Mouse (Mus musculus): Measurements from ENCODE around the gene Zfp423.
A peak's percentile ranks its signal among the peaks of the same experiment; 100 is the strongest.

Gene Zfp423

GRCm38 (mm10) chr8:87663349-87664216 lies 295.8 kb downstream of the Zfp423 start:
- DNase-seq (ENCODE audit: low spot score) = peak; percentile 91

DNA sequence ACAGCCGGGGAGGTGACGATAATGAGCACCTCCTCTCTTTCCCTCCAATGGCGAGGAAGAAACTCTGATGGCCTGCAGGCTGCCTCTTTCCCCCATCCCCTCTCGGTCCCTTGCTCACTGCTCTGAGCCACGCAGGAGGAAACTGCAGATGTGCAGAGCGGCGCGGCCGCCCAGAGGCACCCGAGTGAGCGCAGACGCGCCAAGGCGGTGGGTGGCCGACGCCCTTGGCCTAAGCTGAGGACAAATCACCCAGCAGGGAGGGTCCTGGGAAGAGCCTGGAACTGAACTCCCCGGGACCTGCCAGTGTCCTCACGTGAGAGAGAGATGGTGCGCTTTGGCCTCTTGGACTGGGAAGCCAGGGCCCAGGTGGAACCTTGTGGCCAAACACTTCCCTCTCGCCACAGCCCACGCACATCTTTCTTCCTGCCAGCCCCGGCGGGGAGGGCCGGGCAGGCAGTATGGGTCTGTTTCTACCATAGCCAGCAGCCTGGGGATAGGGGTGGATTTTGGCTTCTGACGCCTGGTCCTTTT lies 296.5 kb downstream of the Zfp423 start:
- DNase-seq (ENCODE audit: low spot score) = peak; percentile 65

- DNase-seq (ENCODE audit: low spot score) = no peak
These were observed 297.1 kb downstream of the Zfp423 start for GRCm38 (mm10) chr8:87662307-87662771.

DNA sequence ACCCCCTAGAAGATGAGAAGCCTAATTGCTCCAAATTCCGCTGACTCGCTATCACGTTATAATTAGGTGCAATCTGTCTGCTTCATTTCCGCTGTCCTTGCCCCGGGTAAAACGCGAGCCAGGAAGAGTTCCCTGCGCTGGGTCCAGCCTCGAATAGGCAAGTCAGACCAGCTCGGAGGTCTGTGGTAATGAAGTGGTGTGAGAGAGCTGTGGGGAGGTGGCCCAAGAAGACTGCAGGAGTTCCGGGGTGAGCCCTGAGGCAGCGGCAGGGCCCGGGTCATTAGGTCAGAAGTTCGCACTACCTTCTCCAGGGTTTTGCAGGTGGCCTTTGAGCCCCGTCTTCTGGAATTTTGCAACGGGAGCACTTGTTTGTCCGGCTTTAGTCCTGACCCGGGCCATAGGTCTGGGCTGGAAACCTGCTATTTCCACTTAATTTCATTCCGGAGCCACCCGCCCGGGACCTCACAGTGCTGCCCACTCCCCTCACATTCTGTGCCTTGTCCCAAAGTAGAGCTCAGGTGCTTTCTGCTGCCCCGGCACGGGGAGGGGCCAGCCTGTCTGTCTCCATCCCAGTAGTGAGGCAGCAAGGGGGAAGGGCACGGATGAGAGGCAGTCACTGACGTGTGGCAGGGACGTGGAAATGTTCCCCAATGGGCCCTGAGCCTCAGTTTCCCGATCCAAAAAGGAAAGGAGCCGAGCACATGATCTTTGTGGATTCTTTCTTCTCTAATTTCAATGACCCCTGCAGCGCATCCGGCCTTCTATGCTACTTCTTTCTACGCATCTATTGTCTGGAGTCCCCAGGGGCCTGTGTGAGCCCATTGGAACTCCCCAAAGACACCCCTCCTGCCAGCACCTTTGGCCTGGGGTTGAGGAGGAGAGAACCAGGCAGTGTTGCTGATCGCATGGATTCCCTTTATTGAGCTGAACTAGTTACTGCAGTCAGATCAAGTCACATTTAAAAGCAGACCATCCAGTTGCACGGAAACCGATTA lies 298.2 kb downstream of the Zfp423 start:
- no peak for DNase-seq (ENCODE audit: low spot score)

DNA sequence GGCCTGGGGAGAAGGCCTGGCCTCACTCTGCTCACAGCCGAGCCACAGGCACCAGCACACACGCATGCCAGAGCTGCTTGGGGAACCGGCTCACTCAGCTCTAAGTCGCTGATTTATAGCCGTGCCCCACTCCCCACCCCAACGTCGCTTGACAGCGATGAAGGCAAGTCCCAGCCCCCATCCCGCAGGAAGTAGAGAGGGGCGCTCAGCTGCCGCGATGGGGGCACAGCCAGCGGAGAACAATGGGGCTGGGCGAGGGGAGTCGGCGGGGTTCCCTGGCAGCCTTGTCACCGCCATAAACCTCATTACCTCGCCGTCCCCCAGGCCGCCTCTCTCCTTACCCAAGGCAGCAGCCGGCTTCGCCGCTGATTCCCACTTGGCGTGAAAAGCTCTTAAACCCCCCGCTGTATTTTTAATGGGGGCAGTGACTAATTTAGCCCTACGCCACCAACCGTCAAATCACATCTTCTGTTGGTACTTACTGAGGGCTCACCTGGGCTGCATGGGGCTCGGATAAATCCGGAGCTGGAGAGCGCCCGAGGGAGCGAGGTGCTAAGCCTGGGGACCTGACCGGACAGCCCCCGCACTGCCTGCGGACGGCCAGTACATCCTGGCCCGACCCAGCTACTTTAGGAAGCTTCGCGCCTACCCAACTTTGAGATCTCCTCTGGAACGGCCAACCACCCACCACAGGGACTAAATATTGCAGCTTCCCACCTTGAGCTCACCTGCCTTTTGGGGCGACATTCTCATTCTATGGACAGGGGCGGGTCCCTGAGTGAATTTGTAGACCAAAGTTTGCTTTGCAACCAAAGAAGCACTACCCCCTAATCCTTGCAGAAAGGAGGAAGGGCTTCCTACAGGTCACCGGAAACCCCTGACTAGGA lies 299.1 kb downstream of the Zfp423 start:
- DNase-seq (ENCODE audit: low spot score) = no peak

GRCm38 (mm10) chr8:87657488-87657887 lies 301.9 kb downstream of the Zfp423 start:
- no peak for DNase-seq (ENCODE audit: low spot score)

DNA sequence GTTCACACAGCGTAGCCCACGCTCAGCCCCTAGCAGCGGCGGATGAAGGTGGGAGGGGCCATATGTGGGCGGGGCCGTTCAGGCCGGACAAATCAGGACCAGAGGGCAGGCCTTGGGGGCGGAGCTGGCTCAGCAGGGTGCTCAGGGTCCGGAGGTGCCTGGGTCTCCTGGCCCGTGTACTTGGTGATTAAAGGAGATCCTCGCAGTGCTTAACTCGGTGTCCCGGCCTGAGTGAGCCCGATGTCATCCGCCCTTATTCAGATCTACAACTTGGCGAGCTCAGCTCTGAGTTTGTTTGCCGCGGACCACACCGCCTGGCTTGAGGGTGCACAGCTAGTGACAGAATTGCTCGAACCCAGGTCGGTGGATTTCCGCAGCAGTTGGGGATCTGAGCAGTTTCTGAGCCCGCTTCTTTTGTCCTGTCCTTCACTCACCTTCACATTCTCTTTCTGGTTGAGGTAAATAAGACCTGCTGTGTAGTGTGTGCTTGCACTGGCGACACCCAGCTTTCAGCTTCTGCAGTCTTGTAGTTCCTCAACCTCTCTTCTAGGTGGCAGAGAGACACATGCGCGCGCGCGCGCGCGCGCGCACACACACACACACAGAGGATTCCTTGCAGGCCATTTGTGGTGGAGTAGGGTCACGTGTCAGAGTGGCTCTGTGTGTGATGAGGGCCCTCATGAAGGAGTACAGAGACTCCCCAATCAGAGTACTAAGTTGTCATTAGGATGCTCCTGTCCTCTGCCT lies 302.7 kb downstream of the Zfp423 start:
- DNase-seq (ENCODE audit: low spot score) = peak; percentile 93

GRCm38 (mm10) chr8:87655946-87656345 lies 303.4 kb downstream of the Zfp423 start:
- no peak for DNase-seq (ENCODE audit: low spot score)

DNA sequence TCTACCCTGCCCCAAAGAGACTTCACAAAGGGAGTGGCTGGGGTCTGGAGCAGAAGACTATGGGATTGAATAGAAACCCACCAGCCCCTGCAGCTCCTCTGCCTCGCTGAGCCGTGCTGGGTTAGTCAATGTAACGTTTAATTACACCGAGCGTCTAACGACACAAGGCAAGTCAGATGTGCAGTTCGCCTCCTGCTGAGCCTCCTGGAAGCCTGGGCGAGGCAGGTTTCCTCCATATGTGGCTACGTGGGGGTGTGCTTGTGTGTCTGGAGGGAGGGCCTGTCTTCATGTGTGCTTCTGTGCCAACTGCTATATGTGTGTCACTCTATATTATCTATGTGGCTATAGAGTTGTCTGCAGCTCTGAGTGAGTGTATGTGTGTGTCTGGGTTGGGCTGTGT lies 311.6 kb downstream of the Zfp423 start:
- DNase-seq (ENCODE audit: low spot score) = no peak

- DNase-seq (ENCODE audit: low spot score) = no peak
These were observed 313.4 kb downstream of the Zfp423 start for GRCm38 (mm10) chr8:87645829-87646483.

- DNase-seq (ENCODE audit: low spot score) = no peak
These were observed 314.0 kb downstream of the Zfp423 start for GRCm38 (mm10) chr8:87645371-87645770.

DNA sequence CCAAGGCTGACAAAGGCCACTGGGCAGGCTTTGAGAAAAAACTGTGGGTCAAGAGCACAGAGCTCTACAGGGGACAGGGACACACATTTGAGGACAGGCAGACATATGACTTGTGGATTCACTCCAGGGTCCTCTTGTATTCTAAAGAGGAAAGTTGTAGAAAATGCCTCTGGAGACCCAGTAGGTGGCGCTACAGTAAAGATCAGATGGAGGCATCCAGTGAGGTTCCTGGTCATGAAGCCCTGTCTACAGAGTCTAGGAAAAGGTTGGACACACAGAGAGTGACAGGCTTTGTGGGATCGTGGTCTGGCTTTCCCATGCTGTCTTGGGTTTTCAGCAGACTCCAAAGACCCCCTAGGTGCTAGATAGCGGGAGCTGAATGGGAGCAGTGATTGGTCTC lies 318.5 kb downstream of the Zfp423 start:
- no peak for DNase-seq (ENCODE audit: low spot score)

DNA sequence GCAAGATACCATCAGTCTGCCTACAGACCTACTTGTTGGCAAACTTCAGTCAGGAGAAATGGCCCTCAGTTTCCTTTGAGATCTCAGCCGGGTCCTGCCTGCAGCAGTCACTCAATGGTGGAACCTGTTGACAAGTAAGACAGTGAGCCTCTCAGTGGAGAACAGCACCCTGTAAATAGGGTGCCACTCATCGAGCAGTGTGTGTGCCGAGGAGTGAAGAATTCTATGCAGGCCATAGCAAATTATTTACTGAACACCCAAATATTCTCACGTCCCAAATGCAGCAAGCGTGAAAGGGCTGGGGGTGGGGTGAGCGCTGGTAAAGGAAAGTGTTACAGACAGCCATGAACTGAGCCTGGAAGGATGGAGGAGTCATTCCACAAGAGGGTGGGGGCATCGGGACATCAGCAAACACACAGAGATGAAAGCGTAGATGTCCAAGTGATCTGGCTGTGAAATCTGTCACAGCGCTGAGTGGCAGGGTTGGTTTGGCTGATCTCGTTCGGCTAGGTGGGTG lies 323.1 kb downstream of the Zfp423 start:
- no peak for DNase-seq (ENCODE audit: low spot score)

- DNase-seq (ENCODE audit: low spot score) = no peak
These were observed 327.6 kb downstream of the Zfp423 start for GRCm38 (mm10) chr8:87631776-87632175.

GRCm38 (mm10) chr8:87629656-87630055 lies 329.7 kb downstream of the Zfp423 start:
- DNase-seq (ENCODE audit: low spot score) = no peak

DNA sequence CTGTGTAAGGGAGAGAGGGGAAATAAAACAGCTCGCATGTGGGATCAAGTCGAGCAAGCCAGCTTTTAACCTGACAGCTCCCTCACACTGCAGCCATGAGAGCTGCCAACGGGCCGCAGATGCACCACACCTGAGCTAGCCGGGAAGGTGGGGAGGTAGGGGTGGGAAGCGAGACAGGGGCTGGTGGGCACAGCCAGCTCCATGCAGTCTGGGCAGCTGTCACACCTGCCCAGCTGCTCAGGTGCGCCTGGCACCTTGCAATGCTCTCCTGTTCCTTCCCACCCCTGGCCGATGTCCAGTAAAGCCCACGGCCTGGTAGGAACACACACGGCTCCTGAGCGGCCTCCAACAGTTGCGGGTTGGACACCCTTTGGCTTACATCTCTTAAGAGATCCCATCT lies 338.2 kb downstream of the Zfp423 start:
- no peak for DNase-seq (ENCODE audit: low spot score)

GRCm38 (mm10) chr8:87620225-87620624 lies 339.2 kb downstream of the Zfp423 start:
- DNase-seq (ENCODE audit: low spot score) = no peak

DNA sequence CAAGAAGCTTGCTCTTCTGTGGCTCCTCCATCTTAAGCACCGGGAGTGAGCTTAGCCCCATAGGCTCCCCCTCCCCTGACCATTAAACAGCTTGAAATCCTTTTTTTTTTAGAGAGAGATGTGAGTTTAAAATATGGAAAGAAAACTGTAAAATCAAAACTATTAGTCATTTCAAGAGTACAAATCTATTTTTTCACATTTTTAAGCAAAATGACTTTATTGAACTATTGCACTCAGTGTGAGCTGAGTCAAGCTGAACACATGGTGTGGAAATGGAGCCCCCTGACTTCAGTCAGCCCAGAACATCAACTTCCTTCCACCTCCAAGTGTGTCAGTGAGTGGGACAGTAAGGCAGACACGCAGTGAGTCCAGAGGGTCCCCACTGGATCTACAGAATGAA lies 339.9 kb downstream of the Zfp423 start:
- no peak for DNase-seq (ENCODE audit: low spot score)

DNA sequence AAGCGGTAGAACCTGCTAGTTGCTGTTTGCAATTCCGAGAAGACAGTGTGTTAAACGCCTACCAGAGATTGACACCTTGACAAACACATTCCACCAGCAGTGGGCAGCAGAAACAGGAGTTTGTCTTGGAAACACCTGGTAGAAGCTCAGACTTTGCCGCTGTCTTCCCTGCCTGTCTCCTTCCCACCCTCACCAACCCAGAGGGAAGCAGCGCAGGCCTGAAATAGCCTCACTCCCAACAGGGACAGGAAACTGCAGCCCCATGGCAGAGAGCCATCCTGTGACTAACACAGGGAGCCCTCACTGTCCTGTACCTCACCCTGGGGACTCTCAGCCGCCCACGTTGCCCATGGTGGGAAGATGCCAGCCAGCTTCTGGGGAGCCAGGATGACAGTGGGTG lies 340.3 kb downstream of the Zfp423 start:
- DNase-seq (ENCODE audit: low spot score) = no peak

DNA sequence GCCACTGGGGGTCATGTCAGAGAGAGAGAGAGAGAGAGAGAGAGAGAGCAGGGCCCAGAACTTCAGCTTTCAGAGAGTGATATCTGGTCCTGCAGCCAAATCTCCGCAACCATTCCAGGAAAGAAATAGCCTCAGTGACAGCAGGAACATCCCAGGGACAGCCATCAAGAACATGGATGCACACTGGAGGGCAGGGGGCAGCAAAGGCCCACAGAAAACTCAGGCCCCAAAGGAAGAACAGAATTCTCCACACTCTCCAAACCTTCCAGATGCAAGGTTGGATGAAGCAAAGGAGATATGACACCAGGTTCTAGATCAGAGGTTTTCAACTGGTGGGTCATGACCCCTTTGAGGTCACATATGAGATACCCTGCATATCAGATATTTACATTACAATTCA lies 345.7 kb downstream of the Zfp423 start:
- DNase-seq (ENCODE audit: low spot score) = no peak

Measured in testis, postnatal 10 days (tissue).